Mouse (Mus musculus) kidney, postnatal 0 days (tissue): ENCODE measurements at regions not wholly inside any gene's neighbourhood (a gene's known extent, or its start where the extent isn't known, plus 50 kb on each side); places are given as distances from the start of the nearest gene placed in this dataset.

Experiments
- ATAC-seq: fragments of 200-750 bp; cut with Nextera tagmentation; replicated peaks from 2 replicates; pipeline ENCODE4 v1.8.0; 2017; ENCODE audit warnings: low read depth, moderate number of reproducible peaks, moderate TSS enrichment, moderate library complexity; ENCODE audit not compliant: low FRiP score
- DNase-seq: peaks from one replicate; pipeline ENCODE4 v3.0.0-alpha.2; 2016; ENCODE audit warnings: low spot score
- H3K27ac ChIP-seq: fragments of 300-500 bp; sonication (generic); 2 replicates; pipeline ENCODE4 v1.5.1; 2014; ENCODE audit warnings: mild to moderate bottlenecking
- H3K27me3 ChIP-seq: fragments of 300-500 bp; sonication (generic); 2 replicates; pipeline ENCODE4 v1.6.1; 2014; ENCODE audit warnings: low read length, mixed read lengths; ENCODE audit not compliant: insufficient read depth
- H3K36me3 ChIP-seq: fragments of 300-500 bp; sonication (generic); 2 replicates; pipeline ENCODE4 v1.6.1; 2014; ENCODE audit warnings: low read length, mixed read lengths; ENCODE audit not compliant: insufficient read depth
- H3K4me1 ChIP-seq: fragments of 300-500 bp; sonication (generic); replicated peaks from 2 replicates; pipeline ENCODE4 v1.6.1; 2014; ENCODE audit warnings: antibody characterized with exemption, low read length, mixed read lengths; ENCODE audit not compliant: insufficient read depth
- H3K4me2 ChIP-seq: fragments of 300-500 bp; sonication (generic); 2 replicates; pipeline ENCODE4 v1.6.1; 2014; ENCODE audit warnings: mild to moderate bottlenecking, low read length, moderate library complexity, mixed read lengths
- H3K4me3 ChIP-seq: fragments of 300-500 bp; sonication (generic); replicated peaks from 2 replicates; pipeline ENCODE4 v1.5.1; 2014; ENCODE audit warnings: low read depth, low read length
- H3K9ac ChIP-seq: fragments of 300-500 bp; sonication (generic); 2 replicates; pipeline ENCODE4 v1.6.1; 2014; ENCODE audit warnings: low read depth, low read length
- H3K9me3 ChIP-seq: fragments of 300-500 bp; sonication (generic); replicated peaks from 2 replicates; pipeline ENCODE4 v1.6.1; 2016; ENCODE audit warnings: low read length, inconsistent platforms, mixed read lengths
- CTCF ChIP-seq: IDR thresholded peaks from 2 replicates; pipeline ENCODE4 v1.5.1; 2016; ENCODE audit warnings: antibody characterized with exemption, low read depth, mild to moderate bottlenecking, moderate library complexity
- WGBS: fragments of 180-500 bp; shearing (Covaris S2); extraction: QIAGEN DNeasy Blood & Tissue Kit; methylation state at CpG from one replicate; pipeline ENCODE4 v1.1.7; 2014; 5-methylcytosine and 5-hydroxymethylcytosine counted together

DNA sequence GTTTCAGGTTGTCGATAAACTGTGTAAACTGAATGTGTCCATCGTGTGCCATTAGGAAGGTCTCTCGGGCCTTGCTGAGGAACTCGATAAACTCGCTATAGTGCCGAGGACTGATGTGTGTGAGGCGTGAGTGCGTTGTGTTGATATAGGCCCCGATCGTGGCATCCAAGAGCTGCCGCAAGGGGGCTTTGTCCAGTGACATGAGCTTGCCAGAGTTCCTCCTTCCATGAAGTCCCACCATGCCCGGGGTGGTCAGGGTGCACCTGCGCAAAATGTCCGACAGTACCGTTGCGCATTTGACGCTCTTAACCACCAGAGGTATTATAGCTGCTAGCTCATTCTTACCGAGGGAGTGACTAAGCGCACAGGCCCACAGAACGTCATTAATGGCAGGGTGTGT is 317.8 kb upstream of the Smim15 start:
- H3K4me3 ChIP-seq: no peak overlapping the region
- no peak overlapping the region for H3K4me2 ChIP-seq
- no peaks in the 10 kb centered on the region for H3K27me3 ChIP-seq
- WGBS: 96% methylated on average over 20 of the region's 20 CpGs
- H3K9me3 ChIP-seq: no peaks in the 10 kb centered on the region
- ATAC-seq: no peak
- no peak overlapping the region for H3K9ac ChIP-seq
- peaks cover 52% of the 10 kb centered on the region for H3K36me3 ChIP-seq
- TF ChIP-seq CTCF: no peak
- no peaks in the 10 kb centered on the region for H3K4me1 ChIP-seq
- DNase-seq: no peak
- H3K27ac ChIP-seq: no peak overlapping the region

DNA sequence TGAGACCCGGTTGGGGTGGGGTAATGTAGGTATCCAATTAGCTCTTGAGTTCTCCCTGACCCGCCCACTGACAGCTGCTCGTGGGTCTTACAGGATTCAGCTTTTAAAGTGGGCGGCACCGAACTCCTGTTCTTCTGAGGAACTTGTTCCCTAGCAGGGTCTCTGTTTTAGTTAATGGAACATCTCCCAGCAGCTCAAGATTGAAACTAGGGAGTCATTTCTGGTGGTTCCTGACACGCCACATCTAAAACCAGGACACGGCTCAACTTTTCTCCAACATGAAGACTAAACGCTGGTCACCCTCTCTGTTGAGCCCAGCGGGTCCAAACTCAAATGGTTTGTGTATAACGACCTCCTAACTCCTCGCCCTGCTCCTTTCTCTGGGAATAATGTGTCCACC is 322.3 kb upstream of the Smim15 start:
- Histone ChIP-seq H3K27ac (no peak overlapping the region), H3K4me3 (no peak overlapping the region), H3K36me3 (peaks cover 13% of the 10 kb centered on the region), H3K27me3 (no peaks in the 10 kb centered on the region), H3K4me2 (no peak overlapping the region), H3K4me1 (no peaks in the 10 kb centered on the region), H3K9me3 (no peaks in the 10 kb centered on the region), H3K9ac (no peak overlapping the region)
- DNase-seq: no peak
- no peak for TF ChIP-seq CTCF
- WGBS: 86% methylated on average over 11 of the region's 11 CpGs
- no peak for ATAC-seq

DNA sequence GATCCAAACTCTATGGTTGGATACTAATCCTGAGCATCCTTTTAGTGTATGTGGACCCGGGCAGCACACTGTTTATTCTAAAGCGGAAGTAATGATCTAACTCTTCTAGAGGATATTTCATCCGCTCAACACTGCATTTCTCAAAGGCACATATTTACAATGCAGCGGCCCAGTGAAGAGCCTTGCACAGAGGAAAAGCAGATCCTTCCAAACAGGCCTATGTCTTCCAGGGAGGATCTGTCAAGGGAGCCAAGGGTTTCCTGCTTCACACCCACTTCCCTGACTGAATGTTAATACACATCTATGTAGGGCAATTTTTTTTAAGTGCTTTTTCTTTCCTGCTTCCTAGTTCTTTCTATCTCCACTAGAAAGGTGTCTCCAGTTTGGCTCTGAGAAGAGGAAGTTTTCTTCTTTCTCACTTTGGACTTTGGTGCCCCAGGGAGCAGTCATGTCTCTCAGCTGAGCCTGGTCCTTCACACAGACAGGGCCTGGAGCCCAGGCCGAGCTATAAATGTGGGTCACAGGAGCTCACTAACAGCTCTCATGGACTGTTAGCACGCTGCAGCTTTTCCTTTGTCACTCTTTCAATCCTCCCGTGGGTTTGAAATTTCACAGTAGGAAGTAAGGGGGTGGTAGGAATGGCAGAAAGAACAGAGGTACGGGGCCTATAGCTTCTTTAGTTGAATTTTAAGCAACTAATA is 323.2 kb upstream of the Smim15 start:
- DNase-seq (no peak), ATAC-seq (no peak)
- Histone ChIP-seq H3K27me3 (no peaks in the 10 kb centered on the region), H3K4me1 (no peaks in the 10 kb centered on the region), H3K9me3 (no peaks in the 10 kb centered on the region), H3K9ac (no peak overlapping the region), H3K4me3 (no peak overlapping the region), H3K4me2 (no peak overlapping the region), H3K27ac (no peak overlapping the region), H3K36me3 (peaks cover 4% of the 10 kb centered on the region; the same call in 1 of the 2 replicates)
- no peak for TF ChIP-seq CTCF
- whole genome bisulfite sequencing: 66% methylated on average over 8 of the region's 8 CpGs

- Histone ChIP-seq H3K4me1 (no peaks in the 10 kb centered on the region), H3K9me3 (no peaks in the 10 kb centered on the region), H3K27me3 (no peaks in the 10 kb centered on the region), H3K27ac (no peak overlapping the region), H3K9ac (no peak overlapping the region), H3K4me2 (no peak overlapping the region), H3K4me3 (no peak overlapping the region), H3K36me3 (no peaks in the 10 kb centered on the region)
- no peak for ATAC-seq
- no peak for DNase-seq
- no peak for TF ChIP-seq CTCF
- 54% methylated on average over 14 of the region's 14 CpGs for WGBS
Observed at GRCm38 (mm10) chr13:107718973-107719620, 325.1 kb upstream of the Smim15 start.

- TF ChIP-seq CTCF: no peak
- no peaks in the 10 kb centered on the region for H3K36me3 ChIP-seq
- H3K4me2 ChIP-seq: no peak overlapping the region
- H3K27me3 ChIP-seq: no peaks in the 10 kb centered on the region
- WGBS: 82% methylated on average over 4 of the region's 4 CpGs
- H3K9ac ChIP-seq: no peak overlapping the region
- H3K4me3 ChIP-seq: no peak overlapping the region
- H3K27ac ChIP-seq: no peak overlapping the region
- no peak for ATAC-seq
- H3K4me1 ChIP-seq: no peaks in the 10 kb centered on the region
- H3K9me3 ChIP-seq: no peaks in the 10 kb centered on the region
- DNase-seq: no peak
Observed at GRCm38 (mm10) chr13:107715616-107716015, 328.6 kb upstream of the Smim15 start.

GRCm38 (mm10) chr13:107714001-107714400 is 330.2 kb upstream of the Smim15 start:
- no peaks in the 10 kb centered on the region for H3K36me3 ChIP-seq
- H3K9ac ChIP-seq: no peak overlapping the region
- no peak for TF ChIP-seq CTCF
- 44% methylated on average over 1 of the region's 1 CpGs for WGBS
- H3K9me3 ChIP-seq: no peaks in the 10 kb centered on the region
- H3K27ac ChIP-seq: no peak overlapping the region
- no peak for DNase-seq
- H3K27me3 ChIP-seq: no peaks in the 10 kb centered on the region
- no peak overlapping the region for H3K4me3 ChIP-seq
- no peaks in the 10 kb centered on the region for H3K4me1 ChIP-seq
- H3K4me2 ChIP-seq: no peak overlapping the region
- no peak for ATAC-seq
